Mouse (Mus musculus) kidney, postnatal 0 days (tissue): Measurements from ENCODE around the gene Zmiz1. TPM values are rescaled to one million over a fixed set of nuclear protein-coding genes. Genes with fewer than 3 reads are reported as not detected.
A peak's percentile ranks its signal among the peaks of the same experiment; 100 is the strongest.

ENCODE experiments used
- ATAC-seq: fragments of 200-750 bp; cut with Nextera tagmentation; replicated peaks from 2 replicates; pipeline ENCODE4 v1.8.0; 2017; ENCODE audit warnings: low read depth, moderate number of reproducible peaks, moderate TSS enrichment, moderate library complexity; ENCODE audit not compliant: low FRiP score
- DNase-seq: peaks from one replicate; pipeline ENCODE4 v3.0.0-alpha.2; 2016; ENCODE audit warnings: low spot score
- H3K27ac ChIP-seq: fragments of 300-500 bp; sonication (generic); 2 replicates; pipeline ENCODE4 v1.5.1; 2014; ENCODE audit warnings: mild to moderate bottlenecking
- H3K27me3 ChIP-seq: fragments of 300-500 bp; sonication (generic); 2 replicates; pipeline ENCODE4 v1.6.1; 2014; ENCODE audit warnings: low read length, mixed read lengths; ENCODE audit not compliant: insufficient read depth
- H3K36me3 ChIP-seq: fragments of 300-500 bp; sonication (generic); 2 replicates; pipeline ENCODE4 v1.6.1; 2014; ENCODE audit warnings: low read length, mixed read lengths; ENCODE audit not compliant: insufficient read depth
- H3K4me1 ChIP-seq: fragments of 300-500 bp; sonication (generic); replicated peaks from 2 replicates; pipeline ENCODE4 v1.6.1; 2014; ENCODE audit warnings: antibody characterized with exemption, low read length, mixed read lengths; ENCODE audit not compliant: insufficient read depth
- H3K4me2 ChIP-seq: fragments of 300-500 bp; sonication (generic); 2 replicates; pipeline ENCODE4 v1.6.1; 2014; ENCODE audit warnings: mild to moderate bottlenecking, low read length, moderate library complexity, mixed read lengths
- H3K4me3 ChIP-seq: fragments of 300-500 bp; sonication (generic); replicated peaks from 2 replicates; pipeline ENCODE4 v1.5.1; 2014; ENCODE audit warnings: low read depth, low read length
- H3K9ac ChIP-seq: fragments of 300-500 bp; sonication (generic); 2 replicates; pipeline ENCODE4 v1.6.1; 2014; ENCODE audit warnings: low read depth, low read length
- H3K9me3 ChIP-seq: fragments of 300-500 bp; sonication (generic); replicated peaks from 2 replicates; pipeline ENCODE4 v1.6.1; 2016; ENCODE audit warnings: low read length, inconsistent platforms, mixed read lengths
- CTCF ChIP-seq: IDR thresholded peaks from 2 replicates; pipeline ENCODE4 v1.5.1; 2016; ENCODE audit warnings: antibody characterized with exemption, low read depth, mild to moderate bottlenecking, moderate library complexity
- WGBS: fragments of 180-500 bp; shearing (Covaris S2); extraction: QIAGEN DNeasy Blood & Tissue Kit; methylation state at CpG from one replicate; pipeline ENCODE4 v1.1.7; 2014; 5-methylcytosine and 5-hydroxymethylcytosine counted together
- polyA plus RNA-seq: library from polyadenylated mRNA; unstranded; fragments of >200 nt; fragmentation: Nextera tagmentation; extraction: Ambion mirVana; gene quantifications from 2 replicates; pipeline ENCODE4 v1.2.1, GENCODE M21; 2015

Gene Zmiz1
- polyA plus RNA-seq, 1 experiment from 2014 or later: 25.0 TPM

DNA sequence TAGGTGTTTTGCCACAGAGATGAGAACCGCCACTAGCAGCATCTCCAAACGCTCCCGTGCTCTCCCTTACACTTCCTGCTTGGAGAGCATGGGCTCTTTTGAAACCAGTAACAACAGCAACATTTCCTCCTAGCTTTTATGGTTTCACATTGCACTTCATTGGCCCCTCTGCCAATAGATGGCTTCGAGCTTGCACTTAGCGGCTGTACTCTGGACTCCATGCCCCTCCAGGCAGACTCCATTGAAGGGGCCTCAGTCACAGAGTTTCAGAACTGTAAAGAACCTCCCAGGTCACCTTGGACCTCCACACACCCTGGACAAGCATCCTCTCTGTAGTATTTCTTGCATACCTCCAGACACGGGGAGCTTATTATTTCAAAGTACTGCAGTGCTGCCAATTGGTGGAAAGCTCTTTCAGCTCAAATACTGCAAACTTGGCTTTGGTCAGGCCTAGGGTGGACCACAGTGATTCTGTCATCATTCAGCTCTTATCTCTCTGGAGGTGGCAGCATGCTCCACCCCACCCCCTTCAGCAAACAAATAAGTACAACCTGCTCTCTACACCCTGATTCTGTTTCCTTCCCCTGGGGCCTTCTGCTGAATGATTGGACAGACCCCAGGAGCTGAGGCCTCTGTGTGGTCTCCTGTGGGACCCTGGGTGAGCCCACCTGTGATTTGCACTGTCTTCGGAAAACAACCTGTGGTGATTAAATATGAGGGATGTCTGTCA, 227.4 kb downstream of the Zmiz1 start:
- no peak overlapping the region for H3K27ac ChIP-seq
- H3K36me3 ChIP-seq: no peaks in the 10 kb centered on the region
- no peak overlapping the region for H3K4me3 ChIP-seq
- TF ChIP-seq CTCF: no peak
- H3K9me3 ChIP-seq: no peaks in the 10 kb centered on the region
- H3K9ac ChIP-seq: no peak overlapping the region
- ATAC-seq (no peak), DNase-seq (no peak)
- no peak overlapping the region for H3K4me2 ChIP-seq
- H3K27me3 ChIP-seq: no peaks in the 10 kb centered on the region
- WGBS: 51% methylated on average over 7 of the region's 7 CpGs
- no peaks in the 10 kb centered on the region for H3K4me1 ChIP-seq

DNA sequence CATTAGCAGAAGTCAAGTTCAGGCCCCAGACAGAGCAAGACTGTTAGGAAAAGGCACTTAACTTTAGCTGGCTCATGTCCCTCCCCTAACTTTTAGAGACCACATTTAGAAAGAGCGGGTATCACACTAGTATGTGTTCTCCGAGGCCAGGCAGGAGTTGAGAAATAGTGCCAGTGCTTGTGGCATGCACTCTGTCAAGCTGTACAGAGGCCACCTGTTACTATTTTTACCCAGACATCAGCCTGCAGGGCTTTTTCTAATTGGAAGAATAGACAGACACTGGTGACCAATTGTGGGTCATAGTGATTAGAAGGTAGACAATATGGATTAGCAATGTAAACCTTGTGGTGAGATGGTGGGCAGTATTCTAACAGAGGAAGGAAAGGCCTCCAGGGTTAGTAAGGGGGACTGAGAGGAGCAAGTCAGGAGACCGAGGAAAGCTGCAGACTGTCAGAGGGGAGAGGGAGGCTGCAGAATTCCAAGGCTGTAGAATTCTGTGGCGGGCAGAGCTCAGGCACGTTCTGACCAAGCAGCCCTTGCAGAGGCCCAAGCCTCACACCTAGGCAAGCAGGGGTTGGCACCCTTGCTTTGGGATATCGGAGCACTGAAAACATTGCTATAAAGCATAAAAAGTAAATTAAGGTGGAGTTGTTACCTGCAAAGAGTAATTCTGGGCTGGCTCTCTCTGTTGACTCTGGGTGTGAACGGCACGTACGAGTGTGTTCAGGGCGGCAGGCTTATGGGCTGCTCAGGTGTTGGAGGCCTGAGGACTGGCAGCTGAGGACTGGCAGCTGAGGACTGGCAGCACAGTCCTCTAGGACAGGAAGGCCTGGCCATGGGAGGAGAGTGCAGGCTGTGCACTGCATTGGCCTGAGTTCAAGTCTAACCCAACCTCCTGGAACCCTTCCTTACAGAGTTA, 228.3 kb downstream of the Zmiz1 start:
- no peak overlapping the region for H3K4me3 ChIP-seq
- H3K4me2 ChIP-seq: no peak overlapping the region
- no peaks in the 10 kb centered on the region for H3K4me1 ChIP-seq
- H3K36me3 ChIP-seq: no peaks in the 10 kb centered on the region
- H3K9ac ChIP-seq: no peak overlapping the region
- no peak for TF ChIP-seq CTCF
- H3K27me3 ChIP-seq: no peaks in the 10 kb centered on the region
- no peak for ATAC-seq
- no peak overlapping the region for H3K27ac ChIP-seq
- no peak for DNase-seq
- H3K9me3 ChIP-seq: no peaks in the 10 kb centered on the region
- 73% methylated on average over 10 of the region's 10 CpGs for WGBS

DNA sequence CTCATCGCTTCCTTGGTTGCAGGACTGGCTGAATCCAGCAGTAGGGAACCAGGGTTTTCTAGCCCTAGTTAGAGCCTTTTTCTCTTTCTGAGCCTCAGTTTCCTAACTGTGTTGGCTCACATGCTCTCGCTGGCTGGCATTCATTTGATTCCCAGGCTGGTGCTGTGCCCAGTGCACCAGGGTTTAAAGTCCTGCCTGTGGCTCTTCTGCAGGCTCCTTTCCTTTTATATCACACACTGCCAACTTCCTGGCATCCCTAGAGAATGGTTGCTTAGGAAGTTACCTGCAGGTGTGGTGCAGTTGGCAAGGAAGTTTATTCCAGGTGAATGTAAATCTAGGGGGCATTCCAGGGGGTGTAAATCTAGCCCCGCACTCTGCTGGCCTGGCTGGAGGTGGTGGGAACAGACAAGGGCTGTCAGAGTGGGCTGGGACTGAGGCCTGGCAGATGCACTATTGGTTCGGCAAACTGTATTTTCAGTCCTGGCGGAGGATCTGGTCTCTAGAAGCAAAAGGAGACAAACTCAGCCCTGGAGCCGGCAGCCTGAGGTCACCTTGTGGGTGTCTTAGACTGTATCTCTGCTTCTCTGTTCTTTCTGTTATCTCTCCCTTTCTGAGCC, 234.4 kb downstream of the Zmiz1 start:
- Histone ChIP-seq H3K4me3 (peak overlapping the region; percentile 79; the same call in 1 of the 2 replicates), H3K4me1 (peaks cover 11% of the 10 kb centered on the region), H3K36me3 (peaks cover 18% of the 10 kb centered on the region; the same call in 1 of the 2 replicates), H3K27me3 (no peaks in the 10 kb centered on the region), H3K9ac (no peak overlapping the region), H3K4me2 (peak overlapping the region; percentile 86), H3K9me3 (no peaks in the 10 kb centered on the region), H3K27ac (0 out of 2 replicates have a peak overlapping the region, but pooled peaks have one; percentile 10)
- ATAC-seq (peak; percentile 22), DNase-seq (no peak)
- WGBS: 64% methylated on average over 6 of the region's 6 CpGs
- no peak for TF ChIP-seq CTCF

DNA sequence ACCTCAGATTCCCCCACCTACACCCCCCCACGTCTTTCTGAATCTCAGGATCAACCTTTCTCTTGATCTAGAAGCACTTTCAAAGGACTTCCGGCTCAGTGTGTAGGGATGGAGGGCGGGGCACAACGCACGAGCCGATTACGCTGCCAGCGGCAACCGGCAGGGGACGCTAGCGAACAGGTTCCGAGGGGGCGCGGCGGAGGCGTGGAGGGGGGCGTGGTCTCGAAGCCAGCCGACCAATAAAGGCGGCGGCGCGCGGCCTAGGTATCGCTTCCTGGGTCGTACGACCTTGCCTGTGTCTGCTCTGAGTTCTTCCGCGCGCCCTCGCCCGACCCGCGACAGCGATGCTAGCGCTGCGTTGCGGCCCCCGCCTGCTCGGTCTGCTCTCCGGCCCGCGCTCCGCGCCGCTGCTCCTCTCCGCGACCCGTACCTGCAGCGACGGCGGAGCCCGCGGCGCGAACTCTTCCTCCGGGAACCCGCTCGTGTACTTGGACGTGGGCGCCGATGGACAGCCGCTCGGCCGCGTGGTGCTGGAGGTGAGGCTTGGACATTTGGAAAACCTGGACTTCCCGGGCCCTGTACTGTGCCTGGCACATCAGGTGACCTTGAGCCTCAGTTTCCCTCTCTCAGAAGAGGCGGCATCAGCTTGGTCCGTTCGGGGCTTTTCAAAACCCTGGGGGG, 235.0 kb downstream of the Zmiz1 start, which contains the start of gene Ppif:
Gene Ppif, plus strand, starts transcription at position 267 of the 681 bp plus-strand sequence.
- ATAC-seq: peak; percentile 91

DNA sequence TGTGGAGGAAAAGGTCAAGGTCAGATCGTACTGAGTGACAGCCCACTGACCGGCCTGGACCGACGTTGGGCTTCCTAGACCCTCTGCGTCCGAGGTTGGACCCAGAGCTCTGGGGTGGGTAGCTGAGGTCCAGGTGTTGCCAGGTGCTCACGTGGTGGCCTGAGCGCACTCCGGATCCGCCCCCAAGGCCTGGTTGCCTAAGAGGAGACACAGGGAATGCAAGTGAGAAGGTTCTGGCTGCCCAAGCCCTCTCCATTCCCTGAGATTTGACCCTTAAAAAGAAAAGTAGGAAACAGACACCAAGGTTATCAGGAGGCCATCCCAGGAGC, 235.5 kb downstream of the Zmiz1 start:
- peak overlapping the region; percentile 79 for H3K4me3 ChIP-seq
- H3K9ac ChIP-seq: peak overlapping the region; percentile 76
- H3K4me2 ChIP-seq: peak overlapping the region; percentile 86
- 1% methylated on average over 10 of the region's 10 CpGs for WGBS
- peaks cover 11% of the 10 kb centered on the region for H3K4me1 ChIP-seq
- H3K9me3 ChIP-seq: no peaks in the 10 kb centered on the region
- no peaks in the 10 kb centered on the region for H3K27me3 ChIP-seq
- H3K27ac ChIP-seq: peak overlapping the region; percentile 63; the same call in 1 of the 2 replicates
- DNase-seq: no peak
- peaks cover 27% of the 10 kb centered on the region; the same call in 1 of the 2 replicates for H3K36me3 ChIP-seq
- peak; percentile 67 for ATAC-seq
- TF ChIP-seq CTCF: no peak

More for the DNA sequence above, 235.0 kb downstream of the Zmiz1 start, which contains the start of gene Ppif:
- H3K4me1 ChIP-seq: peaks cover 11% of the 10 kb centered on the region
- under 1% methylated on average over 64 of the region's 70 CpGs for WGBS
- H3K4me3 ChIP-seq: peak within 1 kb of the TSS; percentile 79
- peaks cover 22% of the 10 kb centered on the region; the same call in 1 of the 2 replicates for H3K36me3 ChIP-seq
- DNase-seq: peak; percentile 96
- TF ChIP-seq CTCF: peak; percentile 99
- no peaks in the 10 kb centered on the region for H3K9me3 ChIP-seq
- peak within 1 kb of the TSS; percentile 76 for H3K9ac ChIP-seq
- H3K27ac ChIP-seq: peak within 1 kb of the TSS; percentile 63
- H3K27me3 ChIP-seq: no peaks in the 10 kb centered on the region
- peak within 1 kb of the TSS; percentile 86 for H3K4me2 ChIP-seq
